Mouse (Mus musculus) limb, embryonic 14.5 days (tissue): ENCODE measurements around the gene 2010111I01Rik. TPM values are rescaled to one million over a fixed set of nuclear protein-coding genes. Genes with fewer than 3 reads are reported as not detected.

Experiments
- ATAC-seq: fragments of 200-750 bp; cut with Nextera tagmentation; 2 replicates; pipeline ENCODE4 v1.8.0; 2017; ENCODE audit warnings: low read depth, moderate number of reproducible peaks, moderate TSS enrichment; ENCODE audit not compliant: low FRiP score
- DNase-seq: peaks from one replicate; pipeline ENCODE4 v3.0.0-alpha.2; 2015; ENCODE audit warnings: low spot score
- H3K27ac ChIP-seq: fragments of 300-500 bp; sonication (generic); replicated peaks from 2 replicates; pipeline ENCODE4 v1.5.1; 2014; ENCODE audit warnings: low read depth, mild to moderate bottlenecking, low read length, moderate library complexity, mixed read lengths
- H3K27me3 ChIP-seq: fragments of 300-500 bp; sonication (generic); 2 replicates; pipeline ENCODE4 v1.6.1; 2014; ENCODE audit warnings: low read length, mixed read lengths; ENCODE audit not compliant: control insufficient read depth, insufficient read depth
- H3K36me3 ChIP-seq: fragments of 300-500 bp; sonication (generic); 2 replicates; pipeline ENCODE4 v1.6.1; 2014; ENCODE audit warnings: mild to moderate bottlenecking, low read length, moderate library complexity, mixed read lengths; ENCODE audit not compliant: control insufficient read depth, insufficient read depth
- H3K4me1 ChIP-seq: fragments of 300-500 bp; sonication (generic); 2 replicates; pipeline ENCODE4 v1.6.1; 2014; ENCODE audit warnings: antibody characterized with exemption, low read length, mixed read lengths; ENCODE audit not compliant: control insufficient read depth, insufficient read depth
- H3K4me2 ChIP-seq: fragments of 300-500 bp; sonication (generic); replicated peaks from 2 replicates; pipeline ENCODE4 v1.6.1; 2014; ENCODE audit warnings: low read depth, mild to moderate bottlenecking, low read length, moderate library complexity; ENCODE audit not compliant: severe bottlenecking
- H3K4me3 ChIP-seq: fragments of 300-500 bp; sonication (generic); replicated peaks from 2 replicates; pipeline ENCODE4 v1.5.1; 2014; ENCODE audit warnings: low read length
- H3K9ac ChIP-seq: fragments of 300-500 bp; sonication (generic); 2 replicates; pipeline ENCODE4 v1.6.1; 2014; ENCODE audit warnings: mild to moderate bottlenecking, low read depth, low read length, moderate library complexity; ENCODE audit not compliant: severe bottlenecking
- H3K9me3 ChIP-seq: fragments of 300-500 bp; sonication (generic); 2 replicates; pipeline ENCODE4 v1.6.1; 2016; ENCODE audit warnings: low read length; ENCODE audit not compliant: control insufficient read depth
- POLR2A ChIP-seq: fragments of 200-500 bp; IDR thresholded peaks from 2 replicates; pipeline ENCODE4 v1.8.0; 2012; ENCODE audit warnings: inconsistent platforms, mild to moderate bottlenecking, moderate library complexity, borderline replicate concordance; ENCODE audit not compliant: insufficient read depth, insufficient read length; ENCODE audit errors: extremely low read depth
- WGBS: fragments of 180-500 bp; shearing (Covaris S2); extraction: QIAGEN DNeasy Blood & Tissue Kit; methylation state at CpG from one replicate; pipeline ENCODE4 v1.1.7; 2014; 5-methylcytosine and 5-hydroxymethylcytosine counted together
- polyA plus RNA-seq, 2 experiments: library from polyadenylated mRNA; depleted of rRNA in 1 of 2; stranded (reverse) in 1 of 2; unstranded in 1 of 2; fragments of >200 nt; fragmentation: Nextera tagmentation in 1 of 2; extraction: Ambion mirVana in 1 of 2; gene quantifications; 2 replicates each; pipeline versions ENCODE4 v1.2.1 to v1.2.3; 2012 to 2014

The 2010111I01Rik gene
- polyA plus RNA-seq, 2 experiments, result 231 to 255 TPM

DNA sequence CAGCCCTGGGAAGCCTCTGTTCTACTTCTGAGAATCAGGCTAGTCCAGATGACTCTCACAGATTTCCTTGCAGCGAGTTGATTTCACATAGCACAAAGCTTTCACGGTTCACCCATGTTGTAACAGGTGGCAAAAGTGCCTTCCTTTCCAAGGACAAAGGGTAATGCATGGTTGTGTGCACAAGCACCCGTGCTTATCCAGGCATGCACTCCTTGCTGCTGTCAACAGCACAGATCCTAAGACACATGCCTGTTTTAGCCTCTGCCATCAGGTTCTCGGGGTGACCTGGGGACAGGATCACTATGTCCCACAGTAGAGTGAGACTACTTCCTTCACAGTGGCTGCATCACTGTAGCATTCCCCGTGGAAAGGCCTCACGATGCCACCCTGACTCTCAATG, 351.1 kb downstream of the 2010111I01Rik start:
- DNase-seq, result no peak
- no peak for ATAC-seq
- no peak overlapping the region for H3K4me2 ChIP-seq
- peaks cover 8% of the 10 kb centered on the region for H3K36me3 ChIP-seq
- no peak overlapping the region for H3K27ac ChIP-seq
- no peaks in the 10 kb centered on the region for H3K9me3 ChIP-seq
- no peak overlapping the region for H3K4me3 ChIP-seq
- TF ChIP-seq POLR2A, result no peak
- H3K9ac ChIP-seq, result no peak overlapping the region
- WGBS, result 84% methylated on average over 6 of the region's 6 CpGs
- H3K4me1 ChIP-seq, result peaks cover 23% of the 10 kb centered on the region
- no peaks in the 10 kb centered on the region for H3K27me3 ChIP-seq

DNA sequence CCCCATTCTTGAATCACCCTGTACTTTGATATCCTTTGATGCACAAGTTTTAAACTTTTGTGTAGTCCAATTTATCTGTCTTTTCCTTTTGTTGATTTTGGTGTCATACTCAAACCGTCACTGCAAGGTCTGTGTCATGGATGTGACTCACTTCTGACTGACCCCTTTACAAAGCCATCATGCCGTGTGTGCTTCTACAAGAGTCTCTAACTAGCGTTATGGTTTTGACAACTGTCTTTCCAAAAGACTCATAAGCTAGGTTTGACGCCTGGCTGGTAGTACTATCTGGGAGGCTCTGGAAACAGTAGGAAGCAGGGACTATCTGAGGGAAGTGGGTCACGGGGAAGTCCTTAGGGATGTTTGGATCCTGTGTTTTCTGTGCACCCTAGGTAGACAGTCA, 351.7 kb downstream of the 2010111I01Rik start:
- ATAC-seq (no peak), DNase-seq (no peak)
- Histone ChIP-seq H3K9me3 (no peaks in the 10 kb centered on the region), H3K36me3 (peaks cover 4% of the 10 kb centered on the region; the same call in 1 of the 2 replicates), H3K4me1 (peaks cover 23% of the 10 kb centered on the region), H3K4me2 (no peak overlapping the region), H3K27me3 (no peaks in the 10 kb centered on the region), H3K4me3 (no peak overlapping the region), H3K9ac (no peak overlapping the region), H3K27ac (no peak overlapping the region)
- TF ChIP-seq POLR2A, result no peak
- WGBS, result 87% methylated on average over 5 of the region's 5 CpGs

DNA sequence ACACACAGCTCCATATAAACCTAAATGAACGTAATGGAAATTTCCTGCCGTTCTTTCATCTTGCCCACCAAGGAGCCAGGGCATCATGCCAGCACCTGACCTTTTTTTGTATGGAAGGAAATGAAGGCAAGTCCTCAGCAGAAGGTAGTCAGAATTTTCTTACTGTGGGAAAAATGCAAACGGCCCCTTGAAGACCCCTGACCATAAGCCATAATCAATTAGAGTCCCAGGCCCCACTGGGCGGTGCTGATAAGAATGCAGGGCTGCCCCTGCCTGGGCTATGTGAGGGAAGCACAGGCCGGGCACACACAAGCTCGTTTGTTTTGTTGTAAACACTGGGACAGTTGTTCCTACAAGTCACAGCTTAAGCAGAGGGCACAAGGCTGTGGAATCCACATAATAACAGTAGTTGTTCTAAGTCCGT, 353.0 kb downstream of the 2010111I01Rik start:
- Histone ChIP-seq H3K9ac (no peak overlapping the region), H3K9me3 (no peaks in the 10 kb centered on the region), H3K27ac (no peak overlapping the region), H3K4me3 (no peak overlapping the region), H3K4me2 (no peak overlapping the region), H3K36me3 (peaks cover 4% of the 10 kb centered on the region; the same call in 1 of the 2 replicates), H3K27me3 (no peaks in the 10 kb centered on the region), H3K4me1 (peaks cover 26% of the 10 kb centered on the region)
- 34% methylated on average over 7 of the region's 7 CpGs for WGBS
- DNase-seq, result no peak
- TF ChIP-seq POLR2A, result no peak
- no peak for ATAC-seq

DNA sequence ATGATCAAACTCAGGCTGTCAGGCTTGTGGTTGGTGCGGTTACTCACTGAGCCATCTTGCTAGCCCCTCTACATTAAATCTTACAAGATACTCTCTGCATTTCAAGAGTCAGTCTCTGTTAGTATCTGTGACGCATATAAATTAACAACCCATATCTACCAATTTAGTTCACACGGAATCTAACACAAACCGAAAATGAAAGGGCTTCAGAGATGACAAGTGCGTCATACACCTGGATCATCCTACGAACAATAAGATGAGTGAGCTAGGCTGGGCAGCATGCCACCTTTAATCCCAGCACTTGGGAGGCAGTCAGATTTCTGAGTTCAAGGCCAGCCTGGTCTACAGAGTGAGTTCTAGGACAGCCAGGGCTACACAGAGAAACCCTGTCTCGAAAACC, 355.1 kb downstream of the 2010111I01Rik start:
- ATAC-seq (no peak), DNase-seq (no peak)
- no peaks in the 10 kb centered on the region for H3K9me3 ChIP-seq
- no peaks in the 10 kb centered on the region for H3K27me3 ChIP-seq
- H3K4me3 ChIP-seq, result no peak overlapping the region
- no peak for TF ChIP-seq POLR2A
- H3K9ac ChIP-seq, result no peak overlapping the region
- H3K4me1 ChIP-seq, result peaks cover 35% of the 10 kb centered on the region
- no peak overlapping the region for H3K27ac ChIP-seq
- no peak overlapping the region for H3K4me2 ChIP-seq
- 98% methylated on average over 7 of the region's 7 CpGs for WGBS
- peaks cover 4% of the 10 kb centered on the region; the same call in 1 of the 2 replicates for H3K36me3 ChIP-seq

- TF ChIP-seq POLR2A, result no peak
- 72% methylated on average over 5 of the region's 5 CpGs for WGBS
- no peaks in the 10 kb centered on the region for H3K27me3 ChIP-seq
- no peak overlapping the region for H3K27ac ChIP-seq
- DNase-seq (no peak), ATAC-seq (no peak)
- H3K4me2 ChIP-seq, result no peak overlapping the region
- no peaks in the 10 kb centered on the region for H3K9me3 ChIP-seq
- no peak overlapping the region for H3K9ac ChIP-seq
- H3K4me1 ChIP-seq, result peaks cover 41% of the 10 kb centered on the region
- peaks cover 4% of the 10 kb centered on the region; the same call in 1 of the 2 replicates for H3K36me3 ChIP-seq
- H3K4me3 ChIP-seq, result no peak overlapping the region
Measured at GRCm38 (mm10) chr13:63321689-63322088, 357.0 kb downstream of the 2010111I01Rik start.

DNA sequence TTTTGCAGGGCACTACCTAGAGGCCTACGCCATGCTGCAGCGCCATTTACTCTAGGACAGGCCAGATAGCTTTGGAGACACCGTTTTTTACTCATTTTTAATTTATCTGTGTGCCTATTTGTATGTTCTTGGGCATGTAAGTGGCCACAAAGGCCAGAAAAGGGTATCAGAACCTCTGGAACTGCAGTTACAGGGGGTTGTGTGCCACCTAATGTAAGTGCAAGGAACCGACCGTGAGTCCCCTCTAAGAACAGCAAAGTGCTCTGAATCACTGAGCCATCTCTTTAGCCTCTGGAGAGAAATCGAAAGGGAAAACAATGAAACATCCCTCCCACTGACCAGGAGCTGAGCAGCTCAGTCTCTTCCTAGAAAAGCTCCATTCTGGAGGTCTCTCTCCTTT, 358.1 kb downstream of the 2010111I01Rik start:
- no peak overlapping the region for H3K27ac ChIP-seq
- no peak for ATAC-seq
- no peak overlapping the region for H3K4me3 ChIP-seq
- 91% methylated on average over 6 of the region's 6 CpGs for WGBS
- H3K27me3 ChIP-seq, result no peaks in the 10 kb centered on the region
- H3K36me3 ChIP-seq, result no peaks in the 10 kb centered on the region
- H3K4me2 ChIP-seq, result no peak overlapping the region
- H3K4me1 ChIP-seq, result peaks cover 31% of the 10 kb centered on the region
- no peak overlapping the region for H3K9ac ChIP-seq
- H3K9me3 ChIP-seq, result no peaks in the 10 kb centered on the region
- TF ChIP-seq POLR2A, result no peak
- DNase-seq, result no peak
